Mouse (Mus musculus): ENCODE measurements around the gene Clec10a. TPM values are rescaled to one million over a fixed set of nuclear protein-coding genes. Genes with fewer than 3 reads are reported as not detected.

The Clec10a gene
- polyA plus RNA-seq, 1 experiment from 2014 or later: not detected

- no peak overlapping the region for H3K4me3 ChIP-seq
- H3K4me2 ChIP-seq: no peak overlapping the region
- ATAC-seq (ENCODE audit: insufficient number of reproducible peaks, low FRiP score): no peak
- no peak overlapping the region for H3K27ac ChIP-seq (ENCODE audit: poor library complexity, severe bottlenecking)
- no peaks in the 10 kb centered on the region for H3K36me3 ChIP-seq
- H3K9me3 ChIP-seq (replicated peaks): no peaks in the 10 kb centered on the region
- peaks cover 21% of the 10 kb centered on the region for H3K27me3 ChIP-seq (replicated peaks)
- WGBS: 61% methylated on average over 2 of the region's 2 CpGs
- H3K4me1 ChIP-seq (replicated peaks): peaks cover 4% of the 10 kb centered on the region
- no peak overlapping the region for H3K9ac ChIP-seq
Measured at GRCm38 (mm10) chr11:70206801-70207200, 50.8 kb downstream of the Clec10a start.

GRCm38 (mm10) chr11:70207283-70207682, 51.3 kb downstream of the Clec10a start:
- WGBS: 51% methylated on average over 7 of the region's 7 CpGs
- Histone ChIP-seq H3K4me2 (no peak overlapping the region), H3K9me3 (replicated peaks) (no peaks in the 10 kb centered on the region), H3K36me3 (no peaks in the 10 kb centered on the region), H3K4me3 (no peak overlapping the region), H3K27me3 (replicated peaks) (peaks cover 26% of the 10 kb centered on the region), H3K4me1 (replicated peaks) (peaks cover 4% of the 10 kb centered on the region), H3K9ac (no peak overlapping the region), H3K27ac (ENCODE audit: poor library complexity, severe bottlenecking) (no peak overlapping the region)
- 0 out of 2 replicates have a peak, but pooled peaks have one; percentile 25 for ATAC-seq (ENCODE audit: insufficient number of reproducible peaks, low FRiP score)

- H3K9me3 ChIP-seq (replicated peaks): no peaks in the 10 kb centered on the region
- H3K4me3 ChIP-seq: no peak overlapping the region
- no peak overlapping the region for H3K4me2 ChIP-seq
- H3K27ac ChIP-seq (ENCODE audit: poor library complexity, severe bottlenecking): no peak overlapping the region
- H3K4me1 ChIP-seq (replicated peaks): peaks cover 7% of the 10 kb centered on the region
- peaks cover 34% of the 10 kb centered on the region for H3K27me3 ChIP-seq (replicated peaks)
- no peak overlapping the region for H3K9ac ChIP-seq
- ATAC-seq (ENCODE audit: insufficient number of reproducible peaks, low FRiP score): no peak
- WGBS: 61% methylated on average over 5 of the region's 5 CpGs
- H3K36me3 ChIP-seq: no peaks in the 10 kb centered on the region
Measured at GRCm38 (mm10) chr11:70208778-70209388, 52.9 kb downstream of the Clec10a start.

- H3K27ac ChIP-seq (ENCODE audit: poor library complexity, severe bottlenecking): no peak overlapping the region
- H3K36me3 ChIP-seq: no peaks in the 10 kb centered on the region
- H3K27me3 ChIP-seq (replicated peaks): peaks cover 52% of the 10 kb centered on the region
- WGBS: 78% methylated on average over 2 of the region's 2 CpGs
- H3K9me3 ChIP-seq (replicated peaks): no peaks in the 10 kb centered on the region
- no peak overlapping the region for H3K4me3 ChIP-seq
- H3K4me1 ChIP-seq (replicated peaks): peaks cover 25% of the 10 kb centered on the region
- no peak overlapping the region for H3K4me2 ChIP-seq
- ATAC-seq (ENCODE audit: insufficient number of reproducible peaks, low FRiP score): no peak
- H3K9ac ChIP-seq: no peak overlapping the region
Measured at GRCm38 (mm10) chr11:70210681-70211080, 54.7 kb downstream of the Clec10a start.

- no peaks in the 10 kb centered on the region for H3K9me3 ChIP-seq (replicated peaks)
- no peak overlapping the region for H3K4me3 ChIP-seq
- H3K27me3 ChIP-seq (replicated peaks): peaks cover 58% of the 10 kb centered on the region
- ATAC-seq (ENCODE audit: insufficient number of reproducible peaks, low FRiP score): no peak
- H3K4me1 ChIP-seq (replicated peaks): peaks cover 21% of the 10 kb centered on the region
- no peak overlapping the region for H3K4me2 ChIP-seq
- 79% methylated on average over 6 of the region's 6 CpGs for WGBS
- H3K36me3 ChIP-seq: no peaks in the 10 kb centered on the region
- no peak overlapping the region for H3K27ac ChIP-seq (ENCODE audit: poor library complexity, severe bottlenecking)
- H3K9ac ChIP-seq: no peak overlapping the region
Measured at GRCm38 (mm10) chr11:70211972-70212371, 56.0 kb downstream of the Clec10a start.

GRCm38 (mm10) chr11:70212423-70212822, 56.4 kb downstream of the Clec10a start, which contains the start of gene Slc16a11:
Gene Slc16a11, plus strand, starts transcription at chr11:70212752.
- Histone ChIP-seq H3K4me1 (replicated peaks) (peaks cover 21% of the 10 kb centered on the region), H3K9ac (no peak within 1 kb of the TSS), H3K4me2 (no peak within 1 kb of the TSS), H3K36me3 (no peaks in the 10 kb centered on the region), H3K4me3 (no peak within 1 kb of the TSS), H3K9me3 (replicated peaks) (no peaks in the 10 kb centered on the region), H3K27me3 (replicated peaks) (peaks cover 63% of the 10 kb centered on the region), H3K27ac (ENCODE audit: poor library complexity, severe bottlenecking) (no peak within 1 kb of the TSS)
- 58% methylated on average over 6 of the region's 6 CpGs for WGBS
- ATAC-seq (ENCODE audit: insufficient number of reproducible peaks, low FRiP score): no peak

GRCm38 (mm10) chr11:70212896-70213295, 56.9 kb downstream of the Clec10a start:
- ATAC-seq (ENCODE audit: insufficient number of reproducible peaks, low FRiP score): no peak
- H3K36me3 ChIP-seq: no peaks in the 10 kb centered on the region
- H3K27me3 ChIP-seq (replicated peaks): peaks cover 67% of the 10 kb centered on the region
- peaks cover 21% of the 10 kb centered on the region for H3K4me1 ChIP-seq (replicated peaks)
- H3K4me2 ChIP-seq: no peak overlapping the region
- H3K9ac ChIP-seq: no peak overlapping the region
- H3K9me3 ChIP-seq (replicated peaks): no peaks in the 10 kb centered on the region
- H3K4me3 ChIP-seq: no peak overlapping the region
- H3K27ac ChIP-seq (ENCODE audit: poor library complexity, severe bottlenecking): no peak overlapping the region
- WGBS: 14% methylated on average over 9 of the region's 9 CpGs

- Histone ChIP-seq H3K27ac (ENCODE audit: poor library complexity, severe bottlenecking) (no peak overlapping the region), H3K27me3 (replicated peaks) (peaks cover 69% of the 10 kb centered on the region), H3K4me3 (peak overlapping the region; percentile 40), H3K9ac (peak overlapping the region; percentile 46; the same call in 1 of the 2 replicates), H3K4me1 (replicated peaks) (peaks cover 27% of the 10 kb centered on the region), H3K9me3 (replicated peaks) (no peaks in the 10 kb centered on the region), H3K4me2 (peak overlapping the region; percentile 72), H3K36me3 (no peaks in the 10 kb centered on the region)
- 5% methylated on average over 26 of the region's 26 CpGs for WGBS
- 0 out of 2 replicates have a peak, but pooled peaks have one; percentile 3 for ATAC-seq (ENCODE audit: insufficient number of reproducible peaks, low FRiP score)
Measured at GRCm38 (mm10) chr11:70213736-70214135, 57.7 kb downstream of the Clec10a start.

GRCm38 (mm10) chr11:70214191-70214855, 58.3 kb downstream of the Clec10a start:
- no peak overlapping the region for H3K27ac ChIP-seq (ENCODE audit: poor library complexity, severe bottlenecking)
- H3K9me3 ChIP-seq (replicated peaks): no peaks in the 10 kb centered on the region
- no peaks in the 10 kb centered on the region for H3K36me3 ChIP-seq
- H3K9ac ChIP-seq: peak overlapping the region; percentile 46
- peak overlapping the region; percentile 72 for H3K4me2 ChIP-seq
- H3K4me3 ChIP-seq: peak overlapping the region; percentile 40
- H3K4me1 ChIP-seq (replicated peaks): peaks cover 33% of the 10 kb centered on the region
- under 1% methylated on average over 46 of the region's 46 CpGs for WGBS
- H3K27me3 ChIP-seq (replicated peaks): peaks cover 75% of the 10 kb centered on the region
- peak; percentile 37; the same call in 1 of the 2 replicates for ATAC-seq (ENCODE audit: insufficient number of reproducible peaks, low FRiP score)

GRCm38 (mm10) chr11:70214856-70215209, 58.8 kb downstream of the Clec10a start:
- no peaks in the 10 kb centered on the region for H3K36me3 ChIP-seq
- H3K9me3 ChIP-seq (replicated peaks): no peaks in the 10 kb centered on the region
- WGBS: 8% methylated on average over 18 of the region's 18 CpGs
- peak overlapping the region; percentile 72 for H3K4me2 ChIP-seq
- no peak for ATAC-seq (ENCODE audit: insufficient number of reproducible peaks, low FRiP score)
- H3K9ac ChIP-seq: no peak overlapping the region
- H3K27ac ChIP-seq (ENCODE audit: poor library complexity, severe bottlenecking): no peak overlapping the region
- peaks cover 33% of the 10 kb centered on the region for H3K4me1 ChIP-seq (replicated peaks)
- H3K27me3 ChIP-seq (replicated peaks): peaks cover 77% of the 10 kb centered on the region
- H3K4me3 ChIP-seq: peak overlapping the region; percentile 40

GRCm38 (mm10) chr11:70215301-70215700, 59.3 kb downstream of the Clec10a start:
- H3K36me3 ChIP-seq: no peaks in the 10 kb centered on the region
- no peak overlapping the region for H3K27ac ChIP-seq (ENCODE audit: poor library complexity, severe bottlenecking)
- peak overlapping the region; percentile 72 for H3K4me2 ChIP-seq
- peaks cover 77% of the 10 kb centered on the region for H3K27me3 ChIP-seq (replicated peaks)
- WGBS: 14% methylated on average over 22 of the region's 22 CpGs
- no peak for ATAC-seq (ENCODE audit: insufficient number of reproducible peaks, low FRiP score)
- H3K9me3 ChIP-seq (replicated peaks): no peaks in the 10 kb centered on the region
- H3K9ac ChIP-seq: no peak overlapping the region
- peaks cover 37% of the 10 kb centered on the region for H3K4me1 ChIP-seq (replicated peaks)
- H3K4me3 ChIP-seq: peak overlapping the region; percentile 40; the same call in 1 of the 2 replicates
